Mouse (Mus musculus) lung, adult 2 months (tissue): ENCODE data around the gene Itga6.

ENCODE experiments used
- CTCF ChIP-seq: fragments of 200-500 bp; IDR thresholded peaks from 2 replicates; pipeline ENCODE4 v1.5.1; 2011; ENCODE audit warnings: mild to moderate bottlenecking, low read length, control low read depth; ENCODE audit not compliant: insufficient read depth
- POLR2A ChIP-seq: fragments of 200-500 bp; IDR thresholded peaks from 2 replicates; pipeline ENCODE4 v1.6.1; 2011; ENCODE audit warnings: low read depth, mild to moderate bottlenecking, control low read depth, low read length, borderline replicate concordance; ENCODE audit errors: extremely low read depth

DNA sequence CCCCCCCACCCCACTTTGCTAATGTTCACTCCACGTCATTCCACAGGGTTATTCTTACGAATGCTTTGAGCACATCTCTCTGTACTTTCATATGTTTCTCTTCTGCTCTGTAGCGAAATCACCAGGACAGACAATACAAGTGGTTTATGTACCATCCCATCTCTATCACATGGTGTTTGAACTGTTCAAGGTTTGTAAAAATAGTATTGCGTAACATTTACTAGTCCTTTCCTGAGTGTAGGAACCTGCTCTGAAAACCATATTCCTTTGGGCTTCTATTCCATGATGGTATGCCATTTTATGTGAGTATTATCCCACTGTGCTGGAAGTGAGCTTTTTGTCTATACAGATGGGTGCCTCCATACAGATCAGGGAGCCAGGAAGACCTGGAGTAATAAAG lies 141.9 kb downstream of the Itga6 start:
- no peak for TF ChIP-seq POLR2A
- TF ChIP-seq CTCF = no peak
